Mouse (Mus musculus): ENCODE measurements at regions not wholly inside any gene's neighbourhood (a gene's known extent, or its start where the extent isn't known, plus 50 kb on each side); places are given as distances from the start of the nearest gene placed in this dataset.

GRCm38 (mm10) chr13:35463850-35464249 lies 195.8 kb upstream of the Cdyl start:
- DNase-seq (ENCODE audit: low spot score in 2 of 2) = no peak

- DNase-seq (ENCODE audit: low spot score in 2 of 2) = peak in 1 of 2 experiments; percentile 14
Observed at GRCm38 (mm10) chr13:35469361-35470198, 190.1 kb upstream of the Cdyl start.

GRCm38 (mm10) chr13:35478226-35478625 lies 181.4 kb upstream of the Cdyl start:
- DNase-seq (ENCODE audit: low spot score in 2 of 2) = no peak

GRCm38 (mm10) chr13:35482340-35482739 lies 177.3 kb upstream of the Cdyl start:
- no peak for DNase-seq (ENCODE audit: low spot score in 2 of 2)

GRCm38 (mm10) chr13:35486125-35486524 lies 173.5 kb upstream of the Cdyl start:
- DNase-seq (ENCODE audit: low spot score in 2 of 2) = no peak

- DNase-seq (ENCODE audit: low spot score in 2 of 2) = no peak
Observed at GRCm38 (mm10) chr13:35499776-35500175, 159.9 kb upstream of the Cdyl start.

GRCm38 (mm10) chr13:35500891-35501290 lies 158.7 kb upstream of the Cdyl start:
- peak in 1 of 2 experiments; percentile 7 for DNase-seq (ENCODE audit: low spot score in 2 of 2)

GRCm38 (mm10) chr13:35501351-35502146 lies 158.1 kb upstream of the Cdyl start:
- peak; percentile 19 to 36 for DNase-seq (ENCODE audit: low spot score in 2 of 2)

- peak; percentile 9 to 14 for DNase-seq (ENCODE audit: low spot score in 2 of 2)
Observed at GRCm38 (mm10) chr13:35502147-35502522, 157.5 kb upstream of the Cdyl start.

GRCm38 (mm10) chr13:35503362-35503821 lies 156.2 kb upstream of the Cdyl start:
- DNase-seq (ENCODE audit: low spot score in 2 of 2) = peak; percentile 14 to 52

GRCm38 (mm10) chr13:35507195-35507594 lies 152.4 kb upstream of the Cdyl start:
- no peak for DNase-seq (ENCODE audit: low spot score in 2 of 2)

GRCm38 (mm10) chr13:35512029-35512507 lies 147.6 kb upstream of the Cdyl start:
- DNase-seq (ENCODE audit: low spot score in 2 of 2) = peak; percentile 13 to 20

- peak in 1 of 2 experiments; percentile 15 for DNase-seq (ENCODE audit: low spot score in 2 of 2)
Observed at GRCm38 (mm10) chr13:35513120-35513519, 146.5 kb upstream of the Cdyl start.

GRCm38 (mm10) chr13:35515291-35515690 lies 144.3 kb upstream of the Cdyl start:
- DNase-seq (ENCODE audit: low spot score in 2 of 2) = no peak

- DNase-seq (ENCODE audit: low spot score in 2 of 2) = no peak
Observed at GRCm38 (mm10) chr13:35517692-35518091, 141.9 kb upstream of the Cdyl start.

GRCm38 (mm10) chr13:35522272-35522671 lies 137.4 kb upstream of the Cdyl start:
- DNase-seq (ENCODE audit: low spot score in 2 of 2) = no peak

GRCm38 (mm10) chr13:35529577-35529976 lies 130.1 kb upstream of the Cdyl start:
- no peak for DNase-seq (ENCODE audit: low spot score in 2 of 2)

GRCm38 (mm10) chr13:35537106-35537505 lies 122.5 kb upstream of the Cdyl start:
- no peak for DNase-seq (ENCODE audit: low spot score in 2 of 2)

- DNase-seq (ENCODE audit: low spot score in 2 of 2) = no peak
Observed at GRCm38 (mm10) chr13:35537936-35538335, 121.7 kb upstream of the Cdyl start.

GRCm38 (mm10) chr13:35540433-35540832 lies 119.2 kb upstream of the Cdyl start:
- no peak for DNase-seq (ENCODE audit: low spot score in 2 of 2)

GRCm38 (mm10) chr13:35541053-35541452 lies 118.6 kb upstream of the Cdyl start:
- no peak for DNase-seq (ENCODE audit: low spot score in 2 of 2)

GRCm38 (mm10) chr13:35564006-35564405 lies 95.6 kb upstream of the Cdyl start:
- no peak for DNase-seq (ENCODE audit: low spot score in 2 of 2)

- no peak for DNase-seq (ENCODE audit: low spot score in 2 of 2)
Observed at GRCm38 (mm10) chr13:35581616-35582015, 78.0 kb upstream of the Cdyl start.
